Mouse (Mus musculus) thymus, adult 2 months (tissue): ENCODE results near the gene Nrp2. TPM values are rescaled to one million over a fixed set of nuclear protein-coding genes. Genes with fewer than 3 reads are reported as not detected.
A peak's percentile ranks its signal among the peaks of the same experiment; 100 is the strongest.

Experiments used
- DNase-seq: peaks from one replicate; pipeline ENCODE4 v3.0.0; 2021
- H3K27ac ChIP-seq: fragments of 200-500 bp; 2 replicates; pipeline ENCODE4 v1.5.1; 2012; ENCODE audit warnings: low read length, control low read depth; ENCODE audit not compliant: control insufficient read depth, insufficient read depth
- H3K27me3 ChIP-seq: fragments of 200-500 bp; 2 replicates; pipeline ENCODE4 v1.6.1; 2012; ENCODE audit warnings: mild to moderate bottlenecking, low read length, moderate library complexity, mixed read lengths; ENCODE audit not compliant: control insufficient read depth, insufficient read depth
- H3K36me3 ChIP-seq: fragments of 200-500 bp; 2 replicates; pipeline ENCODE4 v1.6.1; 2012; ENCODE audit warnings: mild to moderate bottlenecking, low read length, moderate library complexity; ENCODE audit not compliant: control insufficient read depth, insufficient read depth
- H3K4me1 ChIP-seq: fragments of 200-500 bp; replicated peaks from 2 replicates; pipeline ENCODE4 v1.6.1; 2012; ENCODE audit warnings: low read length; ENCODE audit not compliant: control insufficient read depth, insufficient read depth
- H3K4me3 ChIP-seq: fragments of 200-500 bp; 2 replicates; pipeline ENCODE4 v1.5.1; 2012; ENCODE audit warnings: mild to moderate bottlenecking, low read length, control low read depth, moderate library complexity; ENCODE audit not compliant: control insufficient read depth, insufficient read depth
- CTCF ChIP-seq: fragments of 200-500 bp; IDR thresholded peaks from 2 replicates; pipeline ENCODE4 v1.5.1; 2012; ENCODE audit warnings: mild to moderate bottlenecking, control low read depth, low read length, moderate library complexity, borderline replicate concordance; ENCODE audit not compliant: control insufficient read depth, poor library complexity, insufficient read depth; ENCODE audit errors: extremely low read depth
- POLR2A ChIP-seq: fragments of 200-500 bp; IDR thresholded peaks from 2 replicates; pipeline ENCODE4 v1.6.1; 2012; ENCODE audit warnings: mild to moderate bottlenecking, low read length, control low read depth, moderate library complexity; ENCODE audit not compliant: control insufficient read depth, poor library complexity, insufficient read depth; ENCODE audit errors: extremely low read depth
- WGBS: fragments of 180-500 bp; shearing (Covaris S2); methylation state at CpG from one replicate; pipeline ENCODE4 v1.1.7; 2018; 5-methylcytosine and 5-hydroxymethylcytosine counted together
- polyA plus RNA-seq: library from polyadenylated mRNA; depleted of rRNA; stranded (reverse); fragments of >200 nt; gene quantifications from 2 replicates; pipeline ENCODE4 v1.2.3, GENCODE M21; 2012

The Nrp2 gene
- polyA plus RNA-seq, 1 experiment = 5.7 TPM

GRCm38 (mm10) chr1:62722526-62722925, 19.4 kb downstream of the Nrp2 start:
- Histone ChIP-seq H3K4me1 (no peaks in the 10 kb centered on the region), H3K27ac (no peak overlapping the region), H3K36me3 (no peaks in the 10 kb centered on the region), H3K27me3 (no peaks in the 10 kb centered on the region), H3K4me3 (no peak overlapping the region)
- DNase-seq = peak; percentile 35
- WGBS = 78% methylated on average over 8 of the region's 8 CpGs
- TF ChIP-seq CTCF (peak; percentile 84; the same call in 1 of the 2 replicates), POLR2A (no peak)

- H3K4me1 ChIP-seq = no peaks in the 10 kb centered on the region
- H3K27ac ChIP-seq = no peak overlapping the region
- no peak for DNase-seq
- no peaks in the 10 kb centered on the region for H3K27me3 ChIP-seq
- no peak overlapping the region for H3K4me3 ChIP-seq
- no peak for TF ChIP-seq POLR2A
- TF ChIP-seq CTCF = no peak
- WGBS = 91% methylated on average over 5 of the region's 5 CpGs
- no peaks in the 10 kb centered on the region for H3K36me3 ChIP-seq
These were observed 20.8 kb downstream of the Nrp2 start for GRCm38 (mm10) chr1:62723891-62724290.

GRCm38 (mm10) chr1:62724461-62725021, 21.5 kb downstream of the Nrp2 start:
- no peaks in the 10 kb centered on the region for H3K27me3 ChIP-seq
- H3K27ac ChIP-seq = no peak overlapping the region
- H3K4me1 ChIP-seq = no peaks in the 10 kb centered on the region
- no peaks in the 10 kb centered on the region for H3K36me3 ChIP-seq
- TF ChIP-seq CTCF = no peak
- no peak for TF ChIP-seq POLR2A
- no peak for DNase-seq
- H3K4me3 ChIP-seq = no peak overlapping the region
- WGBS = 55% methylated on average over 6 of the region's 6 CpGs

GRCm38 (mm10) chr1:62725032-62725678, 22.1 kb downstream of the Nrp2 start:
- TF ChIP-seq POLR2A (no peak), CTCF (no peak)
- H3K27ac ChIP-seq = no peak overlapping the region
- DNase-seq = no peak
- H3K4me3 ChIP-seq = no peak overlapping the region
- H3K27me3 ChIP-seq = no peaks in the 10 kb centered on the region
- no peaks in the 10 kb centered on the region for H3K36me3 ChIP-seq
- WGBS = 80% methylated on average over 10 of the region's 10 CpGs
- H3K4me1 ChIP-seq = no peaks in the 10 kb centered on the region

GRCm38 (mm10) chr1:62727191-62727590, 24.1 kb downstream of the Nrp2 start:
- no peak for DNase-seq
- no peaks in the 10 kb centered on the region for H3K36me3 ChIP-seq
- no peak overlapping the region for H3K27ac ChIP-seq
- H3K27me3 ChIP-seq = no peaks in the 10 kb centered on the region
- H3K4me1 ChIP-seq = no peaks in the 10 kb centered on the region
- H3K4me3 ChIP-seq = no peak overlapping the region
- 93% methylated on average over 4 of the region's 4 CpGs for WGBS
- no peak for TF ChIP-seq CTCF
- TF ChIP-seq POLR2A = no peak

GRCm38 (mm10) chr1:62728421-62728820, 25.3 kb downstream of the Nrp2 start:
- no peaks in the 10 kb centered on the region for H3K4me1 ChIP-seq
- H3K36me3 ChIP-seq = no peaks in the 10 kb centered on the region
- H3K27me3 ChIP-seq = no peaks in the 10 kb centered on the region
- no peak for DNase-seq
- no peak overlapping the region for H3K4me3 ChIP-seq
- 86% methylated on average over 6 of the region's 6 CpGs for WGBS
- no peak overlapping the region for H3K27ac ChIP-seq
- TF ChIP-seq POLR2A (no peak), CTCF (no peak)
